Mouse (Mus musculus) heart, embryonic 16.5 days (tissue): ENCODE results near the gene Sugt1. TPM values are rescaled to one million over a fixed set of nuclear protein-coding genes. Genes with fewer than 3 reads are reported as not detected.

Experiments
- ATAC-seq: fragments of 200-750 bp; cut with Nextera tagmentation; replicated peaks from 2 replicates; pipeline ENCODE4 v1.8.0; 2017; ENCODE audit warnings: moderate number of reproducible peaks; ENCODE audit not compliant: insufficient read depth, low FRiP score; ENCODE audit errors: extremely low read depth
- H3K27ac ChIP-seq: fragments of 300-500 bp; sonication (generic); 2 replicates; pipeline ENCODE4 v1.5.1; 2014; ENCODE audit warnings: mild to moderate bottlenecking, low read length, control low read depth, moderate library complexity
- H3K27me3 ChIP-seq: fragments of 300-500 bp; sonication (generic); 2 replicates; pipeline ENCODE4 v1.6.1; 2014; ENCODE audit warnings: low read length, mixed read lengths; ENCODE audit not compliant: control insufficient read depth, insufficient read depth
- H3K36me3 ChIP-seq: fragments of 300-500 bp; sonication (generic); 2 replicates; pipeline ENCODE4 v1.6.1; 2014; ENCODE audit not compliant: control insufficient read depth, insufficient read depth
- H3K4me1 ChIP-seq: fragments of 300-500 bp; sonication (generic); 2 replicates; pipeline ENCODE4 v1.6.1; 2014; ENCODE audit warnings: low read length, mixed read lengths; ENCODE audit not compliant: control insufficient read depth, insufficient read depth
- H3K4me2 ChIP-seq: fragments of 300-500 bp; sonication (generic); 2 replicates; pipeline ENCODE4 v1.6.1; 2014; ENCODE audit warnings: low read depth, mild to moderate bottlenecking, control low read depth, low read length
- H3K4me3 ChIP-seq: fragments of 300-500 bp; sonication (generic); 2 replicates; pipeline ENCODE4 v1.5.1; 2014; ENCODE audit warnings: mild to moderate bottlenecking, control low read depth, low read length
- H3K9ac ChIP-seq: fragments of 300-500 bp; sonication (generic); 2 replicates; pipeline ENCODE4 v1.6.1; 2014; ENCODE audit warnings: low read length, control low read depth
- H3K9me3 ChIP-seq: fragments of 300-500 bp; sonication (generic); replicated peaks from 2 replicates; pipeline ENCODE4 v1.6.1; 2016; ENCODE audit warnings: low read length; ENCODE audit not compliant: control insufficient read depth
- WGBS: fragments of 180-500 bp; shearing (Covaris S2); extraction: QIAGEN DNeasy Blood & Tissue Kit; methylation state at CpG from one replicate; pipeline ENCODE4 v1.1.7; 2014; 5-methylcytosine and 5-hydroxymethylcytosine counted together
- polyA plus RNA-seq: library from polyadenylated mRNA; unstranded; fragments of >200 nt; fragmentation: Nextera tagmentation; extraction: Ambion mirVana; gene quantifications from 2 replicates; pipeline ENCODE4 v1.2.1, GENCODE M21; 2015

Gene Sugt1
- 101 and 105 TPM in 2 replicates for polyA plus RNA-seq

DNA sequence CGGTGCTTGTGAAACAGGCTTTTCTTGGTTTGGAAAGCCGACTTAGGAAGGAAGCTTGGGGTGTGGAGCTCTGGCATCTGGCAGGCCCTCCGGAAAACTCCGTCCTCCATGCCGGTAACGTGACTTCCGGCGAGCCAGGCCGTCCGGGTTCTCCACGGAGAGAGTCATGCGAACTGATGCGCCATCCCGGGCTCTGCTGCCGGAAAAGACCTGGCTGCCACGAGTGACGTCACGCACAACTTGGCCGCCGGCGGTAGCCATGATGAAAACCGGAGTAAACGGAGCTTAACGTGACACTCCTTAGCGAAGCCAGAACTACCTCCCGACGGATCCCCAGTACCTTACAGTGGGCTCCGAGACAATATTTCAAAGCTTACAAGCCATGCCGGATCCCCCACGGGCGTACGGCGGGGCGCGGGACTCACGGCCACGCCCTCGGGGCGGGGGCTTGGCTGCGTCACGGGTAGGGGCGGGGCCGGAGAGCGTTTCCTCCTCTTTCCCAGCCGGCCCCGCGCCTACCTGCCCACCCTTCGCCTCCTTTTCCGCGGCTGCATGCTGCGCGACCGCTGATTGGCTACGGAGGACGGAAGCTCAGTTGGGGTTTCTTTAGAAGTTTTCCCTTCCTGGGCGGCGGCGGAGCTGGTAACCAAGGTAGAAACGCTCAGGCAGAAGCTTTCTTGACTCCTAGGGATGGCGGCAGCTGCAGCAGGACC is at the start of gene Sugt1:
Gene Sugt1, plus strand, starts transcription at position 553 of the 713 bp plus-strand sequence.
- WGBS = under 1% methylated on average over 59 of the region's 60 CpGs
- no peaks in the 10 kb centered on the region; the same call in 1 of the 2 replicates for H3K36me3 ChIP-seq
- H3K4me2 ChIP-seq = peak within 1 kb of the TSS; percentile 94
- no peaks in the 10 kb centered on the region for H3K9me3 ChIP-seq
- no peaks in the 10 kb centered on the region for H3K27me3 ChIP-seq
- peak within 1 kb of the TSS; percentile 99 for H3K27ac ChIP-seq
- peak; percentile 99 for ATAC-seq
- H3K4me1 ChIP-seq = peaks cover 11% of the 10 kb centered on the region
- peak within 1 kb of the TSS; percentile 86 for H3K9ac ChIP-seq
- H3K4me3 ChIP-seq = peak within 1 kb of the TSS; percentile 64

- ATAC-seq = no peak
- H3K4me2 ChIP-seq = no peak overlapping the region
- no peak overlapping the region for H3K27ac ChIP-seq
- no peak overlapping the region for H3K4me3 ChIP-seq
- no peaks in the 10 kb centered on the region for H3K9me3 ChIP-seq
- no peaks in the 10 kb centered on the region for H3K36me3 ChIP-seq
- no peaks in the 10 kb centered on the region for H3K27me3 ChIP-seq
- no peak overlapping the region for H3K9ac ChIP-seq
- peaks cover 13% of the 10 kb centered on the region for H3K4me1 ChIP-seq
Observed at GRCm38 (mm10) chr14:79537921-79538320, 49.6 kb upstream of the Sugt1 start.

- H3K27ac ChIP-seq = no peak overlapping the region
- ATAC-seq = no peak
- H3K4me2 ChIP-seq = no peak overlapping the region
- H3K9ac ChIP-seq = no peak overlapping the region
- no peaks in the 10 kb centered on the region for H3K27me3 ChIP-seq
- H3K4me3 ChIP-seq = no peak overlapping the region
- H3K36me3 ChIP-seq = no peaks in the 10 kb centered on the region
- H3K9me3 ChIP-seq = no peaks in the 10 kb centered on the region
- H3K4me1 ChIP-seq = peaks cover 6% of the 10 kb centered on the region
Observed at GRCm38 (mm10) chr14:79541606-79542005, 45.9 kb upstream of the Sugt1 start.

DNA sequence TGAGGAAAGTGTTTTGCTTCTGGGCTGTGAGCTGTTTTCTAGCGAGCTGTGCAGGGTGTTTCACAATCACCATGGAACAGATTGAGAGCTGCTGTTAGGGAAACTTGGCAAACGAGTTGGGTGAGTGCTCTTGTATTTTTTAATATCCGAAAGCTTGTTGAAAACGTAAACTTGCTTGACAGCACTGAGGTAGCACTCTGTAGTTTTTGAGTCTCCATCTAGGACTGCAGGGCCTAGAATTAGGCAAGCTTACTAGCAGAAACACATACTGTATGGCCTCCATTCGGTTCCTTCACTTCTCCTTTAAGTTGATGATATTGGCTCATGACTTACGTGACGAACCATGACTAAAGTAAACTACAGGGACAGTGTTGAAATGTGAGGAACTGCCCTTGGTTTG is 38.1 kb upstream of the Sugt1 start:
- Histone ChIP-seq H3K4me1 (peaks cover 17% of the 10 kb centered on the region), H3K4me3 (no peak overlapping the region), H3K36me3 (peaks cover 3% of the 10 kb centered on the region), H3K4me2 (peak overlapping the region; percentile 34; the same call in 1 of the 2 replicates), H3K9me3 (0 out of 2 replicates have a peak, but pooled peaks cover 3% of the 10 kb centered on the region), H3K27me3 (no peaks in the 10 kb centered on the region), H3K9ac (peak overlapping the region; percentile 25; the same call in 1 of the 2 replicates), H3K27ac (peak overlapping the region; percentile 69)
- WGBS = 49% methylated on average over 7 of the region's 7 CpGs
- 0 out of 2 replicates have a peak, but pooled peaks have one; percentile 47 for ATAC-seq

DNA sequence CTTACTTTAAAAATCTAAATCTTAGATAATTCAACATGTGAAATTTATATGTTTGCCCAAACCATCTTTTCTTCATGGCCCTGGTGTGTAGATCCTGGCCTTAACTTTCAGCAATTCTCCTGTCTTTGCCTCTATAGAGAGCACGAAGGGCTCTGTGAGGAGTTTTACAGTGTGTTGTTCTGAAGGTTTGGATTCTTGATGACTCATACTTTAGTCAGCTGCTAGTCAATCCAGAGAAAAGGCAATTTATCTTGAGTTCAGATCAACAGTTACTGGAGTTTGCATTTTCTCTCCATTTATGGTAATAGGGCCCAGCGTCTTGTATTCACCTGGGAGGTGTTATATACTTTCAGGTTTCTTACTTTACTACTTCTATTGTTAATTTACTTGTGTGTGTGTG is 35.6 kb upstream of the Sugt1 start:
- no peak overlapping the region for H3K4me3 ChIP-seq
- no peak for ATAC-seq
- no peaks in the 10 kb centered on the region for H3K27me3 ChIP-seq
- H3K9ac ChIP-seq = no peak overlapping the region
- H3K9me3 ChIP-seq = 0 out of 2 replicates have a peak, but pooled peaks cover 3% of the 10 kb centered on the region
- no peak overlapping the region for H3K27ac ChIP-seq
- H3K4me2 ChIP-seq = no peak overlapping the region
- H3K36me3 ChIP-seq = peaks cover 3% of the 10 kb centered on the region
- H3K4me1 ChIP-seq = peaks cover 15% of the 10 kb centered on the region
- 77% methylated on average over 2 of the region's 2 CpGs for WGBS

DNA sequence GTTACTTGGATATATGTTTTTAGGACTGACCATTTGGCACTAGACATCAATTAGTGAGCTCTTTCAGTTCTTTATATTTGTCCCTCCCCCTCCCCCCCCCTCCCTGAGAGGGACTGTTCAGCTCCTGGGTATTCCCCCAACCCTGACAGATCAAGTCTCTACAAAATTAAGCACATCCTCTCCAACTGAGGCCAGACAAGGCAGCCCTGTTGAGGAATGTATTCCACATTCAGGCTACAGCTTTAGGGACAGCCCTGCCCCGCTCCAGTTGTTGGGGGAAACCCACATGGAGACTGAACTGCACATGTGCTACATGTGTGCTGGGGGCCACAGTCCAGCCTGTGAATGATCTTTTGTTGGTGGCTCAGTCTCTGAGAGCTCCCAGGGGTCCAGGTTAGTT is 34.6 kb upstream of the Sugt1 start:
- Histone ChIP-seq H3K9ac (no peak overlapping the region), H3K4me1 (peaks cover 15% of the 10 kb centered on the region), H3K4me3 (no peak overlapping the region), H3K9me3 (0 out of 2 replicates have a peak, but pooled peaks cover 3% of the 10 kb centered on the region), H3K27ac (no peak overlapping the region), H3K27me3 (no peaks in the 10 kb centered on the region), H3K36me3 (peaks cover 3% of the 10 kb centered on the region), H3K4me2 (no peak overlapping the region)
- 92% methylated on average over 1 of the region's 1 CpGs for WGBS
- ATAC-seq = no peak

- WGBS = 83% methylated on average over 1 of the region's 1 CpGs
- Histone ChIP-seq H3K9me3 (0 out of 2 replicates have a peak, but pooled peaks cover 3% of the 10 kb centered on the region), H3K27me3 (no peaks in the 10 kb centered on the region), H3K4me1 (peaks cover 4% of the 10 kb centered on the region), H3K4me2 (no peak overlapping the region), H3K36me3 (peaks cover 16% of the 10 kb centered on the region), H3K27ac (no peak overlapping the region), H3K9ac (no peak overlapping the region), H3K4me3 (no peak overlapping the region)
- ATAC-seq = no peak
Observed at GRCm38 (mm10) chr14:79557796-79558195, 29.7 kb upstream of the Sugt1 start.

- Histone ChIP-seq H3K27me3 (no peaks in the 10 kb centered on the region), H3K9ac (no peak overlapping the region), H3K4me3 (no peak overlapping the region), H3K9me3 (no peaks in the 10 kb centered on the region), H3K4me2 (no peak overlapping the region), H3K36me3 (peaks cover 27% of the 10 kb centered on the region), H3K27ac (peak overlapping the region; percentile 62), H3K4me1 (peaks cover 4% of the 10 kb centered on the region)
- peak; percentile 52; the same call in 1 of the 2 replicates for ATAC-seq
- WGBS = 5% methylated on average over 5 of the region's 5 CpGs
Observed at GRCm38 (mm10) chr14:79562745-79563144, 24.7 kb upstream of the Sugt1 start.

- Histone ChIP-seq H3K9me3 (no peaks in the 10 kb centered on the region), H3K27ac (no peak overlapping the region), H3K4me3 (no peak overlapping the region), H3K4me1 (peaks cover 4% of the 10 kb centered on the region), H3K4me2 (no peak overlapping the region), H3K9ac (no peak overlapping the region), H3K27me3 (no peaks in the 10 kb centered on the region), H3K36me3 (peaks cover 44% of the 10 kb centered on the region)
- WGBS = 77% methylated on average over 6 of the region's 6 CpGs
- ATAC-seq = no peak
Observed at GRCm38 (mm10) chr14:79564784-79565183, 22.7 kb upstream of the Sugt1 start.
